Mouse (Mus musculus): Measurements from ENCODE around the gene Mccc1.

- TF ChIP-seq CTCF (IDR thresholded peaks at IDR 0.05): no peak
- no peak for TF ChIP-seq POLR2A (IDR thresholded peaks at IDR 0.05; ENCODE audit: insufficient read depth, low read depth, low read length)
Measured at GRCm38 (mm10) chr3:35937345-35937744, 63.1 kb downstream of the Mccc1 start, which contains the start of gene Dcun1d1.
